Mouse (Mus musculus): Measurements from ENCODE around the gene Cela3a.
"Not testable (repeated sequence)": the region's sequence is repeated elsewhere in the genome, so short reads cannot be mapped to it uniquely, and the experiment has no call there.

The Cela3a gene

DNA sequence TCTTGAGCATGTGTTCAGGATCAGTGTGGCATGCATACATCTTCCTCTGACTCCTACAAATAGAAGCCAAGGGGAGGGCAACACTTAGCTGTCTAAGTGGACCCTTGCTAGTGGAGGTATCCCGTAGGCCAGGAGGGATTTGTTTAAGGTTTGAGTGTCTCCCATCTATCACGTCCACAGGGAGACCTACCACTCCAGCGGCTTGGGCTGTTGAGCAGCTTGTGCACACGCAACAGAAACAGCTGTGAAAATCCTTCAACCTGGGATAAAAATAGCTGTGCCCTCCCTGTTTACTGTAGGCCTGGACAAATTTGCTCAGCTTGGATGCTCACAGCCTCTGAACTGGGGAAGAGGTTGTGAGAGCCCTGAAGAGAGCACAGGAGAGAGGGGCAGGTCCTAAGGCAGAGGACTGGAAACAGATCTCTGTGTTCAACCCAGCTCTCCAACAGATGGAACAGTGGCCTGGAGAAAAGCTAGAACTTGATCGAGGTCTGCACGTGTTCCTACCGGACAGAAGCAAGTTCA, 2.7 kb upstream of the Cela3a start:
- DNase-seq = not testable (repeated sequence)

GRCm38 (mm10) chr4:137405571-137405970, 4.0 kb downstream of the Cela3a start:
- no peak for DNase-seq

DNA sequence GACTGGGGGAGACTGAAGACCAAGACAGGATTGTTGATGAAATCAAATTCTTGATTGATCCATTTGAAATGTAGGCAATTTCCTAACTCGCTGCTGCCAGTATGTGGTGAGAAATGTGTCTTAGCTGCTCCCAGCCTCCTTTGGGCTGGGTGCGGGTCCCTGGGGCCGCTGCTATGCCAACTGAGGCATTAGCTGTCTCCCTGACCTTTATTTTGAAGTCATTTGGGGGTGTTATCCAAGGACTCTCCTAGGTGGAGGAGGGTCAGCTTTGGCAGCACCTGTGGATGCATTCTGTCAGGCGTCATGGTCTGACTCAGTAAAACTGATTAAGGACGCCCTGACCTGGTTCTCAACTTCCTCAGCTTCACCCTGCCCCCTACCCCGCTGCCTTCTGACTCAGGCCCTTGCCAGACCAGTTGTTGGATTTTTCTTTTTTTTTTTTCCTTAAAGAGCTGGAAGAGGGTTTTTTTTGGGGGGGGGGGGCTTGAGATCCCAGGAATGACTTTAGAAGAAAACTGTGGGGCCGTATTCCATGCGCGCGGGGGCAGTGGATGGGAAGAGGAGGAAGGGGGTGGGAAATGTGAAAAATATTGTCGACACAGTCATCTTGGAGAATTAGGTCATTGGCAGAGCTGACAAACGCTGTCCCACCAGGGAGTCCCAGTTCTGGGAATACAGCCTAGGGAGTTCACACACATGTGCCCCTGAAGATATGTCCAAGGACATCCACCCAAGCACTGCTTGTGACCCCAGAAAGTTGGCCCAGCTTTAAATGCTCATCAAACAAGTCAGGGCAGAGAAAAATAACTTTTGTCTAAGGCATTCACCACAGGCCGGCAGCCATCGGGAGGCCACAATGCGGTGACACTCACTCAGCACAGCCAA, 12.7 kb downstream of the Cela3a start:
- no peak for DNase-seq

GRCm38 (mm10) chr4:137393378-137394135, 16.0 kb downstream of the Cela3a start:
- no peak for DNase-seq

GRCm38 (mm10) chr4:137392874-137393273, 16.7 kb downstream of the Cela3a start:
- DNase-seq = no peak

DNA sequence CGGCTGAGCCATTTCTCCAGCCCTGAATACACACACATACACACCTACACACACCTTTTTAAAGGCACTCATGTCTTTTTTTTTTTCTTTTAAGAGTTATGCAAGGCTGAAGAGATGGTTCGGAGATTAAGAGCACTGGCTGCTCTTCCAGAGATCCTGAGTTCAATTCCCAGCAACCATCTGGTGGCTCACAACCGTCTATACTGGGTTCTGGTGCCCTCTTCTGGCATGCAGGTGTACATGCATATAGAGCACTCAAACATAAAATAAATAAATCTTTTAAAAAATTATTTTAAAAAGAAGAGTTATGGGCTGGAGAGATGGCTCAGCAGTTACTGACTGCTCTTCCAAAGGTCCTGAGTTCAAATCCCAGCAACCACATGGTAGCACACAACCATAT, 18.3 kb downstream of the Cela3a start:
- peak; percentile 34 for DNase-seq

DNA sequence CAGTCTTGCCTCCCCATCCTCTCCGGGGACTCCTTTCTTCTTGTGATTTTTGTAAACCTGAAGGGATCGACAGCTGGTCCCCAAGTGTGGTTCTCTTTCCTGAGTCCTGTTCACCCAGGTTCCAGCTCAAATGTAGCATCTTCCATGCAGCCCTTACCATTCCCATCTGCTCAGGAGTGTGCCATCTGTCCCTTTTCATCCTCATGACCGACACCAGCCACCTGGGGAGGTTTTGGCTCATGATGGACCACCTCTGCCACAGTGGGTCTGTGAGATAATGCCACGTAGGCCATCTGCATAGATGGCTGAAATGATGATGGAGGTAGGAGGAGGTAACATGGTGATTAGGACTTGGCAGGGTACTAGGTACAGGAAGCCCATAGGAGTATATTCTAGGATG, 19.4 kb downstream of the Cela3a start:
- no peak for DNase-seq

- DNase-seq = no peak
These were observed 20.6 kb downstream of the Cela3a start for GRCm38 (mm10) chr4:137388983-137389382.

- DNase-seq = peak; percentile 80
These were observed 21.4 kb downstream of the Cela3a start for GRCm38 (mm10) chr4:137388059-137388794.

DNA sequence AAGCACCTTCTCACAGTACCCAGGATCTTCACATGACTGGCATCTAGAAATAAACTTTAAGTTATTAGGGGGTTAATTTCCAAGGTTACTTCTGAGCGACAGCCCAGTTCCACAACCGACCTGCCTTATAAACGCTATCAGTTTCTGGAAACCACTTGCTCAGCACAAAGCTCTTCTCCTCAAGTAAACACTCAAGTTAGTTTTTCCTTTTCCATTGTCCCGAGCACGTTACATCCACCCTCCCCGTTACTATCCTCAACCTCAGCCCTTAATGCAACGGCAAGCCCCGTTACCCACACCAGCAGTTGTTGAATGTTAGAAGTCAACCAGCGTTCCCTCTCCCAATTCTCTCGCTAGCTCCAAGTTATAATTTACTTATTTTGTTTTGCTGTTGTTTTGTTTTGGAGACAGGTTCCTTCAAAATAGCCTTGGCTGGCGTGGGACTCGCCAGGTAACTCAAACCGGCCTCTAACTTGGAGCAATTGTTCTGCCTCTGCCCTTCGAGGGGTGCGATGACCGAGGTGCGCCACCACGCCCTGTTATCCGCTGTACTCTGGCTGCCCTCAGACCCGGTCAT, 22.0 kb downstream of the Cela3a start:
- DNase-seq = no peak

DNA sequence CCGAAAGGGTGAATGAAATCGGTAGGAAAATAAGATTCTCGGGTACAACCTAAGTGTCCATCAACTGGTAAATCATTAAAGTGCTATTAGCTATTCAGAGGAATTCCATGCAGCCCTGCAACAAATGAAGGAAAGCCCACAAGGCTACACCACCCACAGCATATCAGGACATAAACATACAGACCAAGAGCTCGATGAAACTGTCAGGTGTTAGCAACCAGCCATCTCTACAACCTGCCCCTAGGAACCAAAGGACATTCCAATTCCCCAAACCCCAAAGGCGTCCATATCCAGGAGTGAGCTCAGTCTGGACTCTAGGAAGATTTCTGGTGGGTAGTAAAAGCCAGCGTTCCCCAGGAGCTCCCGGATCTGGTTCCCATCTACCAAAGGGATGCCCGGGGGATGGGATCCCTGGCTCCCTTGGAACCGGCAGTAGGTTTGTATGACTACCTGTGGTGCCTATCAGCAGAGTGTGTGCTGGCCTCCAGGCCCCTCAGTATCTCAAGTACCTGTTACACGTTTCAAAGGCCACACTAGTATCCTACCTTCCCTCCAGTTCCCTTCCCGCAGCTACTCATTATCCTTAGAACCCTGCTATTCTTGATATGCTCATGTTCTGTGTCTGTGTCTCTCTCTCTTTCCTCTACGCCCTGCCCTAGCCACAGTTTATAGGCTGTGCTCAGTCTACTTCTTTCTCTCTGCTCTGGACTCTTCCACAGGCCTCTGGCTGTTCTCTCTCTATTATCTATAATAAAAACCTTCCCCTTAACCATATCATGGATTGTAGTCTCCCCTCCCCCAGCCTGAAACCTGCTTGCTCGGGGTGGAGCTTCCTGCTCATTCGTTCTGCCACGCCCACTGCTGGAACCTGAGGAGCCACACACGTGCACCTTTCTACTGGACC, 28.6 kb downstream of the Cela3a start:
- no peak for DNase-seq

DNA sequence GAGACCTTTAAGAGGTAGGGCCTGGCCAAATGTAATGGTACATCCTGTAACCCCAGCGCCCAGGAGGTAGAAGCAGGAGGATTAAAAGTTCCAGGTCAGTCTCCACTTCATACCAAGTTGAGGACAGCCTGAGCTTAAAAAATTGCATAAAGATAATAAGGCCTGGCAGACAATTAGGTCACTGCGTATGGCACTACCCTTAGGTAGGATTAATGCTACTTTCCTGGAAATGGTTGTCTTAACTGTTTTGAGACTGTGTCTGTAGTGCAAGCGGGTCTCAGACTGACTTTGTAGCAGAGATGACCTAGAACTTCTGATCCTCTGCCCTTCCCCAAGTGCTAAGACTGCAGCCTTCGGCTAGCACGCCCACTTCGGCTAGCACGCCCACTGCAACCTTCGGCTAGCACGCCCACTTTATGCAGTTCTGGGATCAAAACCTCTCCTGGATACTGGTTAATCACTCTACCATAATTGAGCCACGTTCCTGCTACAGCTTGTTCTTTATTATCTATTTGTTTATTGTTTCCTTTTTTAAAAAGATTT, 29.8 kb downstream of the Cela3a start:
- DNase-seq = no peak

GRCm38 (mm10) chr4:137379085-137379484, 30.5 kb downstream of the Cela3a start:
- DNase-seq = no peak

GRCm38 (mm10) chr4:137377526-137378304, 31.9 kb downstream of the Cela3a start:
- no peak for DNase-seq

DNA sequence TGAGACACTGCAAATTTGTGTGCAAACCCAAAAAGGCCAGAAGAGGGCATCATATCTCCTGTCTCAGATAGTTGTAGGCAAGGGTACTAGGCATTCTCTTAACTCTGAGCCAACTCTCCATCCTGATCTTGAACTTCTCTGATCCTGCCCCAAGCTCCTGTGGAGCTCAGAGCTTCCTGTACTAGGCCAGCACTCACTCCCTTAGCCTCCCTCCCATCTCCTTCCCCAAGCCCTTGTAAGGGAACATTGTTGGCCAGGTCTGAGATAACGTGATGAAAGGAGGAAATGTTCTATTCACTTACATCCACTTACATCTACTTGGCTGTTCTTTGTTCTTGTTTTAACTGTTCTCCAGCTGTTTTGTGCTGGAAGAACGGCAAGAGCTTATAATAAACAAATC, 32.8 kb downstream of the Cela3a start:
- DNase-seq = no peak

DNA sequence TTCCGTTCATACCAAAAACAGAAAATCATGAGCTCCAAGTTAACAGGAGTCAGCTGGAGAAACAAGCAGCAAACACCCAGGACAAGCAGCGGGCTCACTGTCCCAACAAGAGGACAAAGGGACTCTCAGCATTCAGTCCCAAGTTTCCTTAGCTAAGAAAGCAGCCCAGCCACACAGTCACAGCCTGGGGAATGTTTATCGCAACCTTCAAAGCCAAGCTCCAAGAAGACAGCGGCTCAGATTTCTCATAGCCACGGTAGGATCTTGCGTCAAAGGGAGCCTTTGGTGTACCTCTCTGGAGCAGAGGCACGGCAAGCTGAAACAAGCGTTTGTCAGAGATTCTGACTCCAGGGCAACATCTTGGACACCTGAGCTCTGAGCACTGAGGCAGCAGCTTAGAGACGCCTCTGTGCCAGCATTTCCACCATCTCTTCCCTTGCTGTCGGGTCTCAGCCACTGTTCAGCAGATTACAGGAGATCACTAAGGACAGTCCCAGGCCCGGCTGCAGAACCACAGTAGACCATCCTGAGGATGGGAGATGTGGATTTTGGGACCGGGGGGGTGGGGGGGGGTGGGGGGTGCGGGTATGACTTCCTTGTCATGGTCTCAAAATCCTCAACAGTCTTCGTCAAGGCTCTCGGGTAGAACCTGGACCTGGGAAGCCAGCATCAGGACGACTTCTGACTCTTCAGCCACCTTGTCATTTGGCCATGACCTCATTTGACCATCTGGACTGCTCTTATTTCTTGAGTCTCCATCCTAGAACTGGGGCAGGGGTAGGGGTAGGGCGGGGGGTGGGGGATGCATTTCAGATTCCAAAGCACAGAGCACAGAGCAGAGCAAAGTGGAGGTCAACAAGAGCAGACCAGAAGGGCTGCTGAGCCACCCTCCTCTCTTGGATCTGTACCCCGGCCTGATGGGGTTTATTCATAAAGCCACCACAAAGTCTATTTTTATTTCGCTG, 34.0 kb downstream of the Cela3a start:
- DNase-seq = no peak

DNA sequence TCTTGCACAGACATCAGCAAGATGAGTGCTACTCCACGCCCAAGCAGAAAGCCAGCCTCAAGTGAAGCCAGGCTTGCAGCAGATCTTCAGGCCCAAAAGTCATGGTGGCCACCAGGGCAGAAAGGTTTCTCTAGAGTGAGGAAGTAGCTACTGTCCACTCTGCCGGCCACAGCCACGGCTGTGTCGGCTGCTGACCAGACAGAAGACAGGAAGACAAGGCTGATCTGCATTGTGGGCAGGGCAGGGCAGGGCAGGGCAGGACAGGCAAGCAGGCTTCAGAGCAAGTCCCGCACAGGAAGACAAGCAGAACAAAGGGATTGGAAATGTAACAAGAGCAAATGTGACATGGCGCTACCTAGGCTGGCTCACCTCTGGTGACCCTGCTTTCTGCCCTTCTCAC, 35.9 kb downstream of the Cela3a start:
- no peak for DNase-seq

DNA sequence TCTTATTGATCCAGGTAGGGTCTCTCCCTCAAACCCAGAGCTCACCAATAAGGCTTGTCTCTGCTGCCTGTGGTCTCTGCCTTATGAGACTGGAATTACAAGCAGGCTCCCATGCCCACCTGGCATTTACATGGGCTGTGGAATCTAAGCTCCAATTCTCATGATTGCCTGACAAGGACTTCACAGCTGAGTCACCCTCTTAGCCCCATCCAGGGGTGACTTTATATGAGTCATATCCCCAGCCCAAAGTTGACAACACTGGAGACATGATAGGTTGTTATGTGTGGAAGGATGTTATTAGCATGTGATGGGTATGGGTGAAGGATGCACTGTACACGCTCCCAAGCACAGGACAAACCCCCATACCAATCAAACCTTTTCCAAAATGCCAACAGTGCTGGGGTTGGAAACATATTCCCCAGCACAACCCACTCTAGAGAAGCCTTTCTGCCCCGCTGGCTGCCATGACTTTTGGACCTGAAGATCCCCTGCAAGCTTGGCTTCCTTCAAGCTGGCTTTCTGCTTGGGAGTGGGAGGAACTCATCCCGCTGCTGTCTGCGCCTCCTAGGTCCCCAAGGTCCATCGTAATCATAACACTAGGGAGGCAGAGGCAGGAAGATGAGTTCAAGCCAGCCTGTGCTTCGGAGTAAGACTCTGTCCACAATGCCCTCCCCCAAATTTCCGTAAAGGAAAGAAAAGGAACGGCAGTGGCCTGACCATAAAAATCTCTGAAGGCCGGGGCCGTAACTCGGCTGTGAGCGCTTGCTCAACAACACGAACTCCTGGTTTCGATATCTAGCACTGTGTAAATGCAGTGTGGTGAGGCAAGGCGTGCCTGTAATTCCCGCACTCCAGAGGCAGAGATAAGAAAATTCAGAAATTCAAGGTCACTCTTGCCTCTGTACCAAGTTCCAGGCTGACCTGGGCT, 37.7 kb downstream of the Cela3a start:
- DNase-seq = no peak
